Mouse (Mus musculus): ENCODE results near the gene Pkn3. TPM values are rescaled to one million over a fixed set of nuclear protein-coding genes. Genes with fewer than 3 reads are reported as not detected.
"Not testable (repeated sequence)": the region's sequence is repeated elsewhere in the genome, so short reads cannot be mapped to it uniquely, and the experiment has no call there.

Pkn3 gene
- total and polyA plus RNA-seq, 3 experiments = 8.8 to 13.6 (median 10.4) TPM

DNA sequence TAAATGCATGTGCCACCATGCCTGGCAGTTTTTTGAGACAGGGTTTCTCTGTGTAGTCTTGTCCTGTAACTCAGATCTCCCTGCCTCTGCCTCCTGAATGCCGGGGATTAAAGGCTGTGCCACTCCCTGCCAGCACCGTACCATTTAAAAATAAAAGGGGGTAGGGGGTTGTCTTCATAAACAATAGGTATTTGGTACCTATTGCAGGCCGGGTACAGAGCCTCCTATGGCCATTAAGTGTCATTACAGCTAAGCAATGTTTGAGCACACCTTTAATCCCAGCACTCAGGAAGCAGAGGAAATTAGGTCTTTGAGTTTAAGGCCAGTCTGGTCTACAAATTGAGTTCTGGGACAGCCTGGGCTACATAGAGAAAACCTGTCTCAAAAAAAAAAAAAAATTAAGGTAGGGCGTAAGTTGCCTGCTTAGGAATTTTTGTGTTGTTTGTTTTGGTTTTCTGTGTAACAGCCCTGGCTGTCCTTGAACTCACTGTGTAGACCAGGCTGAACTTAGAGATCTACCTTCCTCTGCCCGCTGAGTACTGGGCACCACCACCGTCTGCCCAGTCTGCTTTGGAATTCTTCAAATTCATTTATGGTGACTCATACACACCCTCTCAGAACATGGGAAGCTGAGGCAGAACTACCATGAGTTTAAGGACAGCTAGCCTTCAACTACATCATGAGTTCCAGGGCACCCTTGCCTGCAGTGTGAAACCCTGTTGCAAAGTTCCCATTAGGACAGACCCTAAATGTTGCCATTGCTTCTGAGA lies 25.3 kb upstream of the Pkn3 start:
- H3K27me3 ChIP-seq (ENCODE audit: control insufficient read depth, insufficient read depth, low read length) = no peaks in the 10 kb centered on the region
- WGBS = 36% methylated on average over 6 of the region's 6 CpGs
- H3K36me3 ChIP-seq (ENCODE audit: control insufficient read depth, insufficient read depth, low read length) = no peaks in the 10 kb centered on the region
- intact Hi-C loops (cut with DNase I) = no loop called here
- H3K27ac ChIP-seq = no peak overlapping the region
- H3K4me1 ChIP-seq (ENCODE audit: control insufficient read depth, insufficient read depth, low read length) = no peaks in the 10 kb centered on the region
- no peaks in the 10 kb centered on the region for H3K79me2 ChIP-seq (replicated peaks; ENCODE audit: control insufficient read depth, insufficient read depth, low read length)
- no peak overlapping the region for H3K4me3 ChIP-seq
- H3K9ac ChIP-seq (ENCODE audit: low read depth, low read length) = no peak overlapping the region
- no peak for DNase-seq
- peak; percentile 68 for TF ChIP-seq CTCF (IDR thresholded peaks at IDR 0.05)
- no peak for TF ChIP-seq POLR2A (IDR thresholded peaks at IDR 0.05; ENCODE audit: insufficient read depth, low read depth, low read length)
- no peak for TF ChIP-seq EP300 (IDR thresholded peaks at IDR 0.05; ENCODE audit: insufficient read depth, low read depth, low read length)

- 89% methylated on average over 3 of the region's 3 CpGs for WGBS
These were observed 22.2 kb upstream of the Pkn3 start for GRCm38 (mm10) chr2:30055310-30055709.

GRCm38 (mm10) chr2:30056736-30057135 lies 20.7 kb upstream of the Pkn3 start:
- no peak for TF ChIP-seq CTCF (IDR thresholded peaks at IDR 0.05)
- no peak for TF ChIP-seq EP300 (IDR thresholded peaks at IDR 0.05; ENCODE audit: insufficient read depth, low read depth, low read length)
- TF ChIP-seq POLR2A (IDR thresholded peaks at IDR 0.05; ENCODE audit: insufficient read depth, low read depth, low read length) = no peak
- Histone ChIP-seq H3K27me3 (ENCODE audit: control insufficient read depth, insufficient read depth, low read length) (no peaks in the 10 kb centered on the region), H3K36me3 (ENCODE audit: control insufficient read depth, insufficient read depth, low read length) (no peaks in the 10 kb centered on the region), H3K4me1 (ENCODE audit: control insufficient read depth, insufficient read depth, low read length) (peaks cover 1% of the 10 kb centered on the region; the same call in 1 of the 2 replicates), H3K79me2 (replicated peaks; ENCODE audit: control insufficient read depth, insufficient read depth, low read length) (no peaks in the 10 kb centered on the region), H3K4me3 (no peak overlapping the region), H3K9ac (ENCODE audit: low read depth, low read length) (no peak overlapping the region), H3K27ac (no peak overlapping the region)
- intact Hi-C loops (cut with DNase I) = no loop called here
- 76% methylated on average over 3 of the region's 3 CpGs for WGBS
- DNase-seq = no peak

More at GRCm38 (mm10) chr2:30055310-30055709, 22.2 kb upstream of the Pkn3 start:
- H3K79me2 ChIP-seq (replicated peaks; ENCODE audit: control insufficient read depth, insufficient read depth, low read length); H3K4me1 ChIP-seq (ENCODE audit: control insufficient read depth, insufficient read depth, low read length); intact Hi-C loops (cut with DNase I); H3K9ac ChIP-seq (ENCODE audit: low read depth, low read length); DNase-seq; H3K27ac ChIP-seq; H3K27me3 ChIP-seq (ENCODE audit: control insufficient read depth, insufficient read depth, low read length); H3K4me3 ChIP-seq; H3K36me3 ChIP-seq (ENCODE audit: control insufficient read depth, insufficient read depth, low read length): not testable (repeated sequence)
- TF ChIP-seq CTCF (IDR thresholded peaks at IDR 0.05) = peak; percentile 47

DNA sequence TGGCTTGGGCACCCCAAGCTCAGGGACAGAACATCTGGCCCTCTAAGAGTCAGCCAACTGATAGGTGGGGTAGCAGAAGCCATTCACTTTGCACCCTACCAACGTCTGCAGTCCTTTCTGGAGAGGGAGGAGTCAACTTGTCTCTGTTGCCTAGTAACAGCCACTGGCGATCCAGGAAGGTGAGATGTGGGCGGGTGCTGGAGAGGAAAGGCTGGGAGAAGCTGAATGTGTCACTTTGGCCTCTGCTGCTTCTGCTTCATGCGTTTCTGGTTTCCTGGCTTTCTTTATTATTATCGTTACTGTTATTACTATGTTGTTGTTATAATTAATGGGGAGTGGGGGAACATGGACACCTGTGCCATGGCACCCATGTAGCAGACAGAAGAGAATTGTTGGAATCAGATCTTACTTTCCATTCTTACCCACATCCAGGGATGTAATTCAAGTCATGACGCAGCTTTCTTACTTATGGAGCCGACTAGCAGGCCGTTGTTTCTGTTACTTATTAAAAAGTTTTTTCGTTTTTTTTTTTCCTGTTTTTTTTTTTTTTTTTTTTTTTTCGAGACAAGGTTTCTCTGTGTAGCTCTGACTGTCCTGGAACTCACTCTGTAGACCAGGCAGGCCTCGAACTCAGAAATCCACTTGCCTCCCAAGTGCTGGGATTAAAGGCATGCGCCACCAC lies 20.1 kb upstream of the Pkn3 start, which contains the start of gene Set:
Gene Set (plus strand): TSS at position 156 of the 682 bp plus-strand sequence.
- no peak within 1 kb of the TSS for H3K27ac ChIP-seq
- TF ChIP-seq CTCF (IDR thresholded peaks at IDR 0.05) (no peak), POLR2A (IDR thresholded peaks at IDR 0.05; ENCODE audit: insufficient read depth, low read depth, low read length) (no peak), EP300 (IDR thresholded peaks at IDR 0.05; ENCODE audit: insufficient read depth, low read depth, low read length) (no peak)
- H3K27me3 ChIP-seq (ENCODE audit: control insufficient read depth, insufficient read depth, low read length) = no peaks in the 10 kb centered on the region
- no peak within 1 kb of the TSS for H3K9ac ChIP-seq (ENCODE audit: low read depth, low read length)
- no peak for DNase-seq
- peaks cover 1% of the 10 kb centered on the region; the same call in 1 of the 2 replicates for H3K4me1 ChIP-seq (ENCODE audit: control insufficient read depth, insufficient read depth, low read length)
- H3K36me3 ChIP-seq (ENCODE audit: control insufficient read depth, insufficient read depth, low read length) = no peaks in the 10 kb centered on the region
- H3K4me3 ChIP-seq = no peak within 1 kb of the TSS
- no peaks in the 10 kb centered on the region for H3K79me2 ChIP-seq (replicated peaks; ENCODE audit: control insufficient read depth, insufficient read depth, low read length)
- 51% methylated on average over 12 of the region's 12 CpGs for WGBS
- intact Hi-C loops (cut with DNase I) = no loop called here

GRCm38 (mm10) chr2:30058418-30058817 lies 19.1 kb upstream of the Pkn3 start:
- WGBS = 74% methylated on average over 5 of the region's 5 CpGs
- no peak overlapping the region for H3K4me3 ChIP-seq
- no peak overlapping the region for H3K9ac ChIP-seq (ENCODE audit: low read depth, low read length)
- DNase-seq = no peak
- TF ChIP-seq POLR2A (IDR thresholded peaks at IDR 0.05; ENCODE audit: insufficient read depth, low read depth, low read length) (no peak), EP300 (IDR thresholded peaks at IDR 0.05; ENCODE audit: insufficient read depth, low read depth, low read length) (no peak), CTCF (IDR thresholded peaks at IDR 0.05) (no peak)
- intact Hi-C loops (cut with DNase I) = no loop called here
- no peaks in the 10 kb centered on the region for H3K36me3 ChIP-seq (ENCODE audit: control insufficient read depth, insufficient read depth, low read length)
- H3K4me1 ChIP-seq (ENCODE audit: control insufficient read depth, insufficient read depth, low read length) = peaks cover 7% of the 10 kb centered on the region
- no peak overlapping the region for H3K27ac ChIP-seq
- no peaks in the 10 kb centered on the region for H3K27me3 ChIP-seq (ENCODE audit: control insufficient read depth, insufficient read depth, low read length)
- no peaks in the 10 kb centered on the region for H3K79me2 ChIP-seq (replicated peaks; ENCODE audit: control insufficient read depth, insufficient read depth, low read length)

All from heart, adult 2 months (tissue).